Mouse (Mus musculus): ENCODE data around the gene Alk. TPM values are rescaled to one million over a fixed set of nuclear protein-coding genes. Genes with fewer than 3 reads are reported as not detected.

Alk gene
- total RNA-seq, 2 experiments from 2014 or later: not detected

- DNase-seq: no peak
- intact Hi-C loops (cut with DNase I): no loop called here
- H3K27ac ChIP-seq: no peak overlapping the region
- TF ChIP-seq CTCF (IDR thresholded peaks at IDR 0.05): no peak
- H3K4me3 ChIP-seq: no peak overlapping the region
These were observed 33.0 kb downstream of the Alk start for GRCm38 (mm10) chr17:72571379-72571778.

- Histone ChIP-seq H3K4me3 (no peak overlapping the region), H3K27ac (no peak overlapping the region)
- intact Hi-C loops (cut with DNase I): no loop called here
- no peak for DNase-seq
- TF ChIP-seq CTCF (IDR thresholded peaks at IDR 0.05): no peak
These were observed 34.9 kb downstream of the Alk start for GRCm38 (mm10) chr17:72569491-72569890.

GRCm38 (mm10) chr17:72563423-72563822, 41.0 kb downstream of the Alk start:
- DNase-seq: no peak
- TF ChIP-seq CTCF (IDR thresholded peaks at IDR 0.05): no peak
- Histone ChIP-seq H3K4me3 (no peak overlapping the region), H3K27ac (no peak overlapping the region)
- intact Hi-C loops (cut with DNase I): no loop called here

- no peak overlapping the region for H3K27ac ChIP-seq
- intact Hi-C loops (cut with DNase I): no loop called here
- DNase-seq: no peak
- no peak for TF ChIP-seq CTCF (IDR thresholded peaks at IDR 0.05)
- no peak overlapping the region for H3K4me3 ChIP-seq
These were observed 43.0 kb downstream of the Alk start for GRCm38 (mm10) chr17:72561471-72561870.

- H3K4me3 ChIP-seq: no peak overlapping the region
- DNase-seq: no peak
- intact Hi-C loops (cut with DNase I): no loop called here
- H3K27ac ChIP-seq: no peak overlapping the region
- TF ChIP-seq CTCF (IDR thresholded peaks at IDR 0.05): no peak
These were observed 43.7 kb downstream of the Alk start for GRCm38 (mm10) chr17:72560771-72561170.

- Histone ChIP-seq H3K27ac (no peak overlapping the region), H3K4me3 (no peak overlapping the region)
- DNase-seq: no peak
- intact Hi-C loops (cut with DNase I): no loop called here
- no peak for TF ChIP-seq CTCF (IDR thresholded peaks at IDR 0.05)
These were observed 47.2 kb downstream of the Alk start for GRCm38 (mm10) chr17:72557029-72557735.

- intact Hi-C loops (cut with DNase I): no loop called here
- Histone ChIP-seq H3K4me3 (no peak overlapping the region), H3K27ac (no peak overlapping the region)
- no peak for TF ChIP-seq CTCF (IDR thresholded peaks at IDR 0.05)
- DNase-seq: no peak
These were observed 58.2 kb downstream of the Alk start for GRCm38 (mm10) chr17:72546274-72546673.

GRCm38 (mm10) chr17:72535304-72535703, 69.1 kb downstream of the Alk start:
- intact Hi-C loops (cut with DNase I): no loop called here
- no peak for TF ChIP-seq CTCF (IDR thresholded peaks at IDR 0.05)
- no peak overlapping the region for H3K4me3 ChIP-seq
- DNase-seq: no peak
- H3K27ac ChIP-seq: no peak overlapping the region

- no peak overlapping the region for H3K4me3 ChIP-seq
- no peak for TF ChIP-seq CTCF (IDR thresholded peaks at IDR 0.05)
- intact Hi-C loops (cut with DNase I): no loop called here
- no peak for DNase-seq
- H3K27ac ChIP-seq: no peak overlapping the region
These were observed 72.2 kb downstream of the Alk start for GRCm38 (mm10) chr17:72532266-72532665.

GRCm38 (mm10) chr17:72528481-72528880, 75.9 kb downstream of the Alk start:
- DNase-seq: no peak
- TF ChIP-seq CTCF (IDR thresholded peaks at IDR 0.05): no peak
- no peak overlapping the region for H3K4me3 ChIP-seq
- H3K27ac ChIP-seq: no peak overlapping the region
- intact Hi-C loops (cut with DNase I): loop anchor here (10.0 kb wide), 2 partner anchors 164 to 564 kb away; no protein-coding TSS in a partner anchor

GRCm38 (mm10) chr17:72527481-72527880, 76.9 kb downstream of the Alk start:
- DNase-seq: no peak
- intact Hi-C loops (cut with DNase I): loop anchor here (10.0 kb wide), 2 partner anchors 163 to 563 kb away; no protein-coding TSS in a partner anchor
- no peak for TF ChIP-seq CTCF (IDR thresholded peaks at IDR 0.05)
- Histone ChIP-seq H3K4me3 (no peak overlapping the region), H3K27ac (no peak overlapping the region)

- intact Hi-C loops (cut with DNase I): loop anchor here (10.0 kb wide), 2 partner anchors 162 to 562 kb away; no protein-coding TSS in a partner anchor
- DNase-seq: no peak
These were observed 78.1 kb downstream of the Alk start for GRCm38 (mm10) chr17:72526356-72526755.

GRCm38 (mm10) chr17:72524839-72525238, 79.6 kb downstream of the Alk start:
- Histone ChIP-seq H3K27ac (no peak overlapping the region), H3K4me3 (no peak overlapping the region)
- no peak for TF ChIP-seq CTCF (IDR thresholded peaks at IDR 0.05)
- intact Hi-C loops (cut with DNase I): loop anchor here (10.0 kb wide), 2 partner anchors 160 to 560 kb away; no protein-coding TSS in a partner anchor
- no peak for DNase-seq

More at GRCm38 (mm10) chr17:72526356-72526755, 78.1 kb downstream of the Alk start:
- Histone ChIP-seq H3K27ac (no peak overlapping the region), H3K4me3 (no peak overlapping the region)
- no peak for TF ChIP-seq CTCF (IDR thresholded peaks at IDR 0.05)

- TF ChIP-seq CTCF (IDR thresholded peaks at IDR 0.05): no peak
- no peak overlapping the region for H3K4me3 ChIP-seq
- DNase-seq: no peak
- H3K27ac ChIP-seq: no peak overlapping the region
- intact Hi-C loops (cut with DNase I): loop anchor here (10.0 kb wide), 2 partner anchors 158 to 558 kb away; no protein-coding TSS in a partner anchor
These were observed 81.4 kb downstream of the Alk start for GRCm38 (mm10) chr17:72523006-72523405.

Data from gastrocnemius, adult 2 months (tissue).